Mouse (Mus musculus): ENCODE results near the gene Kremen2.

GRCm38 (mm10) chr17:23725477-23725876 is 20.2 kb downstream of the Kremen2 start:
- TF ChIP-seq POLR2AphosphoS2 (IDR thresholded peaks at IDR 0.05; ENCODE audit: insufficient read length, low read depth) (no peak), POLR2A (IDR thresholded peaks at IDR 0.05; ENCODE audit: insufficient read length, low read depth) (no peak)
